Mouse (Mus musculus): Measurements from ENCODE around the gene Nucb2.
A peak's percentile ranks its signal among the peaks of the same experiment; 100 is the strongest.

Nucb2 gene

GRCm38 (mm10) chr7:116519805-116520204, 15.6 kb downstream of the Nucb2 start:
- DNase-seq (ENCODE audit: low read depth, low spot score), result peak; percentile 49

GRCm38 (mm10) chr7:116524577-116524976, 20.4 kb downstream of the Nucb2 start:
- no peak for DNase-seq (ENCODE audit: low read depth, low spot score)

- DNase-seq (ENCODE audit: low read depth, low spot score), result no peak
Observed at GRCm38 (mm10) chr7:116529793-116530192, 25.6 kb downstream of the Nucb2 start.

GRCm38 (mm10) chr7:116530470-116530869, 26.3 kb downstream of the Nucb2 start:
- no peak for DNase-seq (ENCODE audit: low read depth, low spot score)

- peak; percentile 68 for DNase-seq (ENCODE audit: low read depth, low spot score)
Observed at GRCm38 (mm10) chr7:116531311-116531710, 27.1 kb downstream of the Nucb2 start.

GRCm38 (mm10) chr7:116556834-116557233, 52.7 kb downstream of the Nucb2 start:
- DNase-seq (ENCODE audit: low read depth, low spot score), result no peak

- peak; percentile 41 for DNase-seq (ENCODE audit: low read depth, low spot score)
Observed at GRCm38 (mm10) chr7:116574551-116574950, 70.4 kb downstream of the Nucb2 start.
